Mouse (Mus musculus): Measurements from ENCODE around the gene Smim20.

- TF ChIP-seq CTCF (IDR thresholded peaks at IDR 0.05; ENCODE audit: control insufficient read depth, insufficient read depth, low read length) (no peak), POLR2A (IDR thresholded peaks at IDR 0.05; ENCODE audit: borderline replicate concordance, control insufficient read depth, low read depth, low read length) (no peak)
Observed at GRCm38 (mm10) chr5:53326491-53326890, 59.6 kb downstream of the Smim20 start.

All from bone marrow, adult 2 months (tissue).